Mouse (Mus musculus): ENCODE measurements around the gene Hipk2. TPM values are rescaled to one million over a fixed set of nuclear protein-coding genes. Genes with fewer than 3 reads are reported as not detected.
A peak's percentile ranks its signal among the peaks of the same experiment; 100 is the strongest.

Hipk2 gene
- polyA plus RNA-seq, 1 experiment, result 16.9 TPM

GRCm38 (mm10) chr6:38850715-38851259 is 25.2 kb downstream of the Hipk2 start:
- no peaks in the 10 kb centered on the region; the same call in 1 of the 2 replicates for H3K4me1 ChIP-seq (replicated peaks; ENCODE audit: control insufficient read depth, insufficient read depth, low read length)
- TF ChIP-seq CTCF (IDR thresholded peaks at IDR 0.05; ENCODE audit: borderline replicate concordance, control insufficient read depth, extremely low read depth, insufficient read depth, low read length, poor library complexity) (no peak), POLR2A (IDR thresholded peaks at IDR 0.05; ENCODE audit: control insufficient read depth, extremely low read depth, insufficient read depth, low read length, poor library complexity) (no peak)
- no peak overlapping the region for H3K27ac ChIP-seq (ENCODE audit: control insufficient read depth, insufficient read depth, low read length)
- H3K36me3 ChIP-seq (ENCODE audit: control insufficient read depth, insufficient read depth, low read length), result no peaks in the 10 kb centered on the region
- H3K27me3 ChIP-seq (ENCODE audit: control insufficient read depth, insufficient read depth, low read length), result no peaks in the 10 kb centered on the region
- DNase-seq, result no peak
- no peak overlapping the region for H3K4me3 ChIP-seq (ENCODE audit: control insufficient read depth, insufficient read depth, low read length)
- 97% methylated on average over 6 of the region's 6 CpGs for WGBS

DNA sequence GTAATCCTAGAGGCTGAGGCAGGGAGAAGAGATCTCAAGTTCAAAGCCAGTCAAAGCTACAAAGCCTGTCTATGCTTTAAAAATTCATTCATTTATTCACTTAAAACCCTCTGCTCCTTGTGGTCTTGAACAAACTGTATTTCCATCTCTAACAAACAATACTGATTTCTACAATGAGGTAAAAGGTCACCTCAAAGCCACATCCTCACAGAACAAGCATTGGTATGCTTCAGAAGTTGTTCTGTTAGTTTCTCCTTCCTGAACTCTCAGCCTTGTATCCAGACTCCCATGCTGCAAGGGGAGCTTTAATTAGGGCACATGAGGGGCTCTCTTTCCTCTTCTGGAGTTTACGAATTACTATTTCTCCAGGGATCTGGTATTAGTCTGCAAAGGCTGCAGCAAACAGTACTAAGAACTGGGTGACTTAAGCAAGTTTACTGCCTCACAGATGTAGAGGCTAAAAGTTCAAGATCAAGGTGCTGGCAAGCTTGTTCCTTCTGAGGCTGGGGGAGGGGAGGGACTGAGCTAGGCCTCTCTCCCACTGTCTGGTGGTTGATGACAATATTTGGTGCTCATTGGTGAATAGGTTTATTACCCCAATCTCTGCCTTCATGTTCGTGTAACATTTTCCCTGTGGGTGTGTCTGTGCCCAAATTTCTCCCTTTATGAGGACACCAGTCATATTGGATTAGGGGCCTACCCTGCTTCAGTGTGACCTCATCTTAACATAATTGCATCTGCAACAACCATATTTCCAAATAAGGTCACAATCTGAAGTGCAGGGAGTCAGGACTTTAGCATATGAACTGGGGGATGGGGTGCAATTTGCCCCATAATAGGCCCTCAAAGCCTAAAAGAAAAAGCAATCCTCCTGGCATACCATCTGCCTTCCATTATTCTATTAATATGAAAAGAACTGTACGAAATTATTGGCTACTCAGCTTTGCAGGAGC is 27.7 kb downstream of the Hipk2 start:
- Histone ChIP-seq H3K4me3 (ENCODE audit: control insufficient read depth, insufficient read depth, low read length) (no peak overlapping the region), H3K36me3 (ENCODE audit: control insufficient read depth, insufficient read depth, low read length) (no peaks in the 10 kb centered on the region), H3K4me1 (replicated peaks; ENCODE audit: control insufficient read depth, insufficient read depth, low read length) (no peaks in the 10 kb centered on the region; the same call in 1 of the 2 replicates), H3K27me3 (ENCODE audit: control insufficient read depth, insufficient read depth, low read length) (no peaks in the 10 kb centered on the region), H3K27ac (ENCODE audit: control insufficient read depth, insufficient read depth, low read length) (no peak overlapping the region)
- DNase-seq, result peak; percentile 4
- TF ChIP-seq POLR2A (IDR thresholded peaks at IDR 0.05; ENCODE audit: control insufficient read depth, extremely low read depth, insufficient read depth, low read length, poor library complexity) (no peak), CTCF (IDR thresholded peaks at IDR 0.05; ENCODE audit: borderline replicate concordance, control insufficient read depth, extremely low read depth, insufficient read depth, low read length, poor library complexity) (no peak)
- WGBS, result 83% methylated on average over 3 of the region's 3 CpGs

GRCm38 (mm10) chr6:38847447-38847846 is 28.5 kb downstream of the Hipk2 start:
- Histone ChIP-seq H3K27ac (ENCODE audit: control insufficient read depth, insufficient read depth, low read length) (no peak overlapping the region), H3K27me3 (ENCODE audit: control insufficient read depth, insufficient read depth, low read length) (no peaks in the 10 kb centered on the region), H3K4me1 (replicated peaks; ENCODE audit: control insufficient read depth, insufficient read depth, low read length) (no peaks in the 10 kb centered on the region; the same call in 1 of the 2 replicates), H3K4me3 (ENCODE audit: control insufficient read depth, insufficient read depth, low read length) (no peak overlapping the region), H3K36me3 (ENCODE audit: control insufficient read depth, insufficient read depth, low read length) (no peaks in the 10 kb centered on the region)
- WGBS, result 84% methylated on average over 1 of the region's 1 CpGs
- no peak for DNase-seq
- no peak for TF ChIP-seq CTCF (IDR thresholded peaks at IDR 0.05; ENCODE audit: borderline replicate concordance, control insufficient read depth, extremely low read depth, insufficient read depth, low read length, poor library complexity)
- TF ChIP-seq POLR2A (IDR thresholded peaks at IDR 0.05; ENCODE audit: control insufficient read depth, extremely low read depth, insufficient read depth, low read length, poor library complexity), result no peak

DNA sequence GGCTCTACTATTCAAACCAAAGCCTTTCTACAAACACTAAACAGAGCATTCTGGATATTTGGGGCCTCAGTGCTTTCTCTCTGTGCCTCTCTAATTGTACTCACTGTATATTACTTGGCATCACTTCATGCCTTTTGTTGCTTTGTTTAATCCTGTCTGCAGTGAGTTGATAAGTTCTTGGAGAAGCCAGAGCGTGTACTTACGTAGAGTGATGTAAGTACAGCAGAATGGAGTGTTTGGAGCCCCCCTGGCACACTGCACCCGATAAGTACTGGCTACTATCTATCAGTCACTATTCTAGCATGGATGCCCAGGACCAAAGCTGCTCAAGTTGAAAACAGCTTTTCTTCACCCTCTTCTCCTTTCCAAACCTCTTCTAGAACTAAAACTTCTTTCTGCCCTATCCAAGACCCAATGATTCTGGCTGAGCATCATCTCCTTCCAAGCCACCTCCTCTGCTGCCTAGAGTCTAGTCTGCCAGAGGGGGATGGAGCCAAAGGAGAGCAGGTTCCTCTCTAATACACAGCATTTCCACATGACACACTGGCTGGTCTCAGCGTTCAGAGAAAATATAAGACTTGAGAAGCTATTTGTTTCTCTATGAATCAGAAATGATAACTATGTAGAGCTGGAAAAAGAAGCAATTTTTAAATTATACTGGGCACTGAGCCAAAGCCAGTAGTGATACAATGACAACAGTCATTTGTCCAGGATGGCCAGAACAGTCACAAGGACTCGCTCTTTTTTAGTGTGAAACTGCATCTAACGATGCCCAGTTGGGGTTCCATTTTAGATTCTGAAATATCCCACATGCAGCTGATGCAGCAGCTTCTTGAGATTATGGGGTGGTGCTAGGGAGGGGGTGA is 29.4 kb downstream of the Hipk2 start:
- no peaks in the 10 kb centered on the region for H3K36me3 ChIP-seq (ENCODE audit: control insufficient read depth, insufficient read depth, low read length)
- DNase-seq, result no peak
- H3K27me3 ChIP-seq (ENCODE audit: control insufficient read depth, insufficient read depth, low read length), result no peaks in the 10 kb centered on the region
- no peak overlapping the region for H3K27ac ChIP-seq (ENCODE audit: control insufficient read depth, insufficient read depth, low read length)
- WGBS, result 93% methylated on average over 6 of the region's 6 CpGs
- H3K4me3 ChIP-seq (ENCODE audit: control insufficient read depth, insufficient read depth, low read length), result no peak overlapping the region
- TF ChIP-seq CTCF (IDR thresholded peaks at IDR 0.05; ENCODE audit: borderline replicate concordance, control insufficient read depth, extremely low read depth, insufficient read depth, low read length, poor library complexity), result no peak
- TF ChIP-seq POLR2A (IDR thresholded peaks at IDR 0.05; ENCODE audit: control insufficient read depth, extremely low read depth, insufficient read depth, low read length, poor library complexity), result no peak
- no peaks in the 10 kb centered on the region; the same call in 1 of the 2 replicates for H3K4me1 ChIP-seq (replicated peaks; ENCODE audit: control insufficient read depth, insufficient read depth, low read length)

GRCm38 (mm10) chr6:38845876-38846275 is 30.1 kb downstream of the Hipk2 start:
- H3K27ac ChIP-seq (ENCODE audit: control insufficient read depth, insufficient read depth, low read length), result no peak overlapping the region
- 93% methylated on average over 5 of the region's 5 CpGs for WGBS
- H3K4me1 ChIP-seq (replicated peaks; ENCODE audit: control insufficient read depth, insufficient read depth, low read length), result no peaks in the 10 kb centered on the region; the same call in 1 of the 2 replicates

DNA sequence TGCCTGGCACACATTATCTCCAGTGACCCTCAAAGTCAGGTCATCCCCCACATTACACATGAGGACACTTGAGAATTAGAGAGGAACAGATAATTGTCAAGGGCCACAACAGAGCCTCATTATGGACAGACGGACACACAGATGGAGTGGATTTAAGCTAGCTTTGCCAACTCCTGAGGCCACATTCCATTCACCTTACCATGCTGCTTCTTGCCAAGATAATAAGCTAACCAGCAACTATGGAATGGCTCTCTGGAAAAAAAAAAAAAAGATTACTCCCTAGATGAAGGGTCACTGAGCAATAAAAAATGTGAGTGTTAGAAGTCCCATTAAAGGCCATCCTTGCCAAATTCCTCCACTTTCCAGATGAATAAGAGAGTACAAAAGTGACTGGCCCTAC is 30.8 kb downstream of the Hipk2 start:
- Histone ChIP-seq H3K4me3 (ENCODE audit: control insufficient read depth, insufficient read depth, low read length) (no peak overlapping the region), H3K27me3 (ENCODE audit: control insufficient read depth, insufficient read depth, low read length) (no peaks in the 10 kb centered on the region), H3K4me1 (replicated peaks; ENCODE audit: control insufficient read depth, insufficient read depth, low read length) (no peaks in the 10 kb centered on the region; the same call in 1 of the 2 replicates), H3K36me3 (ENCODE audit: control insufficient read depth, insufficient read depth, low read length) (no peaks in the 10 kb centered on the region), H3K27ac (ENCODE audit: control insufficient read depth, insufficient read depth, low read length) (no peak overlapping the region)
- TF ChIP-seq POLR2A (IDR thresholded peaks at IDR 0.05; ENCODE audit: control insufficient read depth, extremely low read depth, insufficient read depth, low read length, poor library complexity) (no peak), CTCF (IDR thresholded peaks at IDR 0.05; ENCODE audit: borderline replicate concordance, control insufficient read depth, extremely low read depth, insufficient read depth, low read length, poor library complexity) (no peak)
- 95% methylated on average over 1 of the region's 1 CpGs for WGBS
- DNase-seq, result no peak

More at GRCm38 (mm10) chr6:38845876-38846275, 30.1 kb downstream of the Hipk2 start:
- H3K27me3 ChIP-seq (ENCODE audit: control insufficient read depth, insufficient read depth, low read length), result no peaks in the 10 kb centered on the region
- DNase-seq, result no peak
- TF ChIP-seq POLR2A (IDR thresholded peaks at IDR 0.05; ENCODE audit: control insufficient read depth, extremely low read depth, insufficient read depth, low read length, poor library complexity), result no peak
- TF ChIP-seq CTCF (IDR thresholded peaks at IDR 0.05; ENCODE audit: borderline replicate concordance, control insufficient read depth, extremely low read depth, insufficient read depth, low read length, poor library complexity), result no peak
- H3K36me3 ChIP-seq (ENCODE audit: control insufficient read depth, insufficient read depth, low read length), result no peaks in the 10 kb centered on the region
- H3K4me3 ChIP-seq (ENCODE audit: control insufficient read depth, insufficient read depth, low read length), result no peak overlapping the region

Measured in thymus, adult 2 months (tissue).